Mouse (Mus musculus) left cerebral cortex, adult 2 months (tissue): ENCODE data around the gene Greb1. TPM values are rescaled to one million over a fixed set of nuclear protein-coding genes. Genes with fewer than 3 reads are reported as not detected.

Experiments used
- DNase-seq, 2 experiments: peaks; one replicate each; pipeline ENCODE4 v3.0.0; 2021 to 2022; ENCODE audit warnings: low spot score in 2 of 2, mixed read lengths in 1 of 2; ENCODE audit errors: extremely low spot score in 1 of 2
- H3K27ac ChIP-seq: fragments of 200-600 bp; 2 replicates; pipeline ENCODE4 v1.8.1; 2022
- H3K4me3 ChIP-seq: fragments of 200-600 bp; 2 replicates; pipeline ENCODE4 v1.8.1; 2022
- CTCF ChIP-seq: fragments of 200-600 bp; IDR thresholded peaks from 2 replicates; pipeline ENCODE4 v1.8.1; 2022; ENCODE audit warnings: antibody characterized with exemption, mild to moderate bottlenecking, moderate library complexity
- intact Hi-C: fragments of 180-260 bp; cut with DNase I; formaldehyde crosslinking; loops from one replicate; pipeline ENCODE4 v1.15.1; 2025
- total RNA-seq, 2 experiments: library from RNA; stranded (reverse); gene quantifications; 2 replicates each; pipeline ENCODE4 v1.2.3; 2021

The Greb1 gene
- total RNA-seq, 2 experiments from 2014 or later, result 0.96 to 0.97 TPM

GRCm38 (mm10) chr12:16829785-16830184, 29.1 kb upstream of the Greb1 start:
- Histone ChIP-seq H3K4me3 (no peak overlapping the region), H3K27ac (no peak overlapping the region)
- intact Hi-C loops, result loop anchor here (5.0 kb wide), 2 partner anchors 128 to 183 kb away; partner anchors contain the start of gene 2410004P03Rik
- no peak for DNase-seq
- TF ChIP-seq CTCF, result peak; percentile 30

GRCm38 (mm10) chr12:16828505-16828904, 27.8 kb upstream of the Greb1 start:
- intact Hi-C loops, result loop anchor here (5.0 kb wide), 2 partner anchors 129 to 184 kb away; partner anchors contain the start of gene 2410004P03Rik
- no peak overlapping the region for H3K27ac ChIP-seq
- peak in 1 of 2 experiments; percentile 35 for DNase-seq
- no peak overlapping the region for H3K4me3 ChIP-seq
- TF ChIP-seq CTCF, result peak; percentile 49

- TF ChIP-seq CTCF, result no peak
- Histone ChIP-seq H3K4me3 (no peak overlapping the region), H3K27ac (no peak overlapping the region)
- intact Hi-C loops, result no loop called here
- no peak for DNase-seq
Observed at GRCm38 (mm10) chr12:16823701-16824100, 23.0 kb upstream of the Greb1 start.

- no peak for TF ChIP-seq CTCF
- H3K4me3 ChIP-seq, result no peak overlapping the region
- intact Hi-C loops, result no loop called here
- no peak for DNase-seq
- H3K27ac ChIP-seq, result no peak overlapping the region
Observed at GRCm38 (mm10) chr12:16822181-16822734, 21.6 kb upstream of the Greb1 start.

- DNase-seq, result no peak
Observed at GRCm38 (mm10) chr12:16820761-16821160, 20.1 kb upstream of the Greb1 start.

GRCm38 (mm10) chr12:16818513-16818912, 17.8 kb upstream of the Greb1 start:
- intact Hi-C loops, result loop anchor here (10.0 kb wide), 1 partner anchor 526 kb away; the partner anchor contains the start of gene Nol10

More at GRCm38 (mm10) chr12:16820761-16821160, 20.1 kb upstream of the Greb1 start:
- intact Hi-C loops, result no loop called here
- no peak for TF ChIP-seq CTCF
- Histone ChIP-seq H3K27ac (no peak overlapping the region), H3K4me3 (no peak overlapping the region)

GRCm38 (mm10) chr12:16817147-16817546, 16.5 kb upstream of the Greb1 start:
- Histone ChIP-seq H3K27ac (no peak overlapping the region), H3K4me3 (no peak overlapping the region)
- TF ChIP-seq CTCF, result no peak
- DNase-seq, result no peak
- intact Hi-C loops, result loop anchor here (10.0 kb wide), 1 partner anchor 528 kb away; the partner anchor contains the start of gene Nol10

More at GRCm38 (mm10) chr12:16818513-16818912, 17.8 kb upstream of the Greb1 start:
- DNase-seq, result no peak
- H3K27ac ChIP-seq, result no peak overlapping the region
- no peak for TF ChIP-seq CTCF
- no peak overlapping the region for H3K4me3 ChIP-seq

- intact Hi-C loops, result loop anchor here (5.0 to 10.0 kb wide), 2 partner anchors 456 to 533 kb away; partner anchors contain the start of genes Nol10 and Pdia6
- TF ChIP-seq CTCF, result no peak
- Histone ChIP-seq H3K4me3 (peak overlapping the region; percentile 74), H3K27ac (peak overlapping the region; percentile 93; the same call in 1 of the 2 replicates)
- DNase-seq, result no peak
Observed at GRCm38 (mm10) chr12:16811477-16811876, 10.8 kb upstream of the Greb1 start.

GRCm38 (mm10) chr12:16810525-16811431, 10.1 kb upstream of the Greb1 start, which contains the start of gene E2f6:
Gene E2f6, plus strand, starts transcription at chr12:16810963.
- TF ChIP-seq CTCF, result no peak; the same call in 1 of the 2 replicates
- H3K4me3 ChIP-seq, result peak within 1 kb of the TSS; percentile 74
- intact Hi-C loops, result loop anchor here (5.0 to 10.0 kb wide), 2 partner anchors 457 to 534 kb away; partner anchors contain the start of genes Nol10 and Pdia6
- peak within 1 kb of the TSS; percentile 93 for H3K27ac ChIP-seq
- peak; percentile 83 to 84 for DNase-seq

GRCm38 (mm10) chr12:16808045-16808444, 7.4 kb upstream of the Greb1 start:
- TF ChIP-seq CTCF, result peak; percentile 71
- intact Hi-C loops, result loop anchor here (1.0 to 5.0 kb wide), 2 partner anchors 203 to 444 kb away; partner anchors contain the start of gene 2410004P03Rik
- DNase-seq, result peak; percentile 35 to 53
- H3K4me3 ChIP-seq, result no peak overlapping the region
- H3K27ac ChIP-seq, result no peak overlapping the region

- peak; percentile 75 to 83 for DNase-seq
- peak; percentile 66 for TF ChIP-seq CTCF
- intact Hi-C loops, result loop anchor here (1.0 to 5.0 kb wide), 3 partner anchors 86 to 447 kb away; no protein-coding TSS in a partner anchor
- Histone ChIP-seq H3K4me3 (no peak overlapping the region), H3K27ac (no peak overlapping the region)
Observed at GRCm38 (mm10) chr12:16805511-16805910, 4.8 kb upstream of the Greb1 start.
